Mouse (Mus musculus) right cerebral cortex, adult 2 months (tissue): Measurements from ENCODE around the gene Ss18l1.

Experiments used
- DNase-seq, 2 experiments: peaks; one replicate each; pipeline ENCODE4 v3.0.0; 2021 to 2022; ENCODE audit warnings: low spot score in 2 of 2

Gene Ss18l1

GRCm38 (mm10) chr2:180085926-180086636, 43.8 kb downstream of the Ss18l1 start:
- DNase-seq: no peak

- no peak for DNase-seq
Observed at GRCm38 (mm10) chr2:180086637-180087027, 44.3 kb downstream of the Ss18l1 start.

GRCm38 (mm10) chr2:180087472-180087871, 45.2 kb downstream of the Ss18l1 start:
- DNase-seq: no peak

- DNase-seq: no peak
Observed at GRCm38 (mm10) chr2:180090285-180090684, 48.0 kb downstream of the Ss18l1 start.

GRCm38 (mm10) chr2:180095711-180096110, 53.4 kb downstream of the Ss18l1 start:
- DNase-seq: no peak

- no peak for DNase-seq
Observed at GRCm38 (mm10) chr2:180097585-180097984, 55.3 kb downstream of the Ss18l1 start.

GRCm38 (mm10) chr2:180098167-180098566, 55.9 kb downstream of the Ss18l1 start:
- no peak for DNase-seq

GRCm38 (mm10) chr2:180099529-180099928, 57.2 kb downstream of the Ss18l1 start:
- no peak for DNase-seq

- peak in 1 of 2 experiments; percentile 37 for DNase-seq
Observed at GRCm38 (mm10) chr2:180103151-180103977, 61.1 kb downstream of the Ss18l1 start.

GRCm38 (mm10) chr2:180103978-180104658, 61.8 kb downstream of the Ss18l1 start, which contains the start of gene Hrh3:
Gene Hrh3, minus strand, starts transcription at chr2:180104488.
- DNase-seq: peak in 1 of 2 experiments; percentile 50

- DNase-seq: no peak
Observed at GRCm38 (mm10) chr2:180104659-180105377, 62.5 kb downstream of the Ss18l1 start.

- no peak for DNase-seq
Observed at GRCm38 (mm10) chr2:180105441-180106190, 63.3 kb downstream of the Ss18l1 start.

- no peak for DNase-seq
Observed at GRCm38 (mm10) chr2:180107081-180107480, 64.8 kb downstream of the Ss18l1 start.

- no peak for DNase-seq
Observed at GRCm38 (mm10) chr2:180108285-180108684, 66.0 kb downstream of the Ss18l1 start.

- peak; percentile 78 to 79 for DNase-seq
Observed at GRCm38 (mm10) chr2:180113909-180114890, 71.9 kb downstream of the Ss18l1 start.

GRCm38 (mm10) chr2:180115279-180115678, 73.0 kb downstream of the Ss18l1 start:
- DNase-seq: peak; percentile 58 to 72

- peak; percentile 53 to 56 for DNase-seq
Observed at GRCm38 (mm10) chr2:180116081-180116493, 73.8 kb downstream of the Ss18l1 start.

GRCm38 (mm10) chr2:180116741-180117484, 74.6 kb downstream of the Ss18l1 start:
- DNase-seq: peak in 1 of 2 experiments; percentile 31
